In genomic region chr8:110789571-110789970, GRCm38 (mm10) we compare ENCODE assay signal across 13 mouse cellular contexts. TPM values are rescaled to one million over a fixed set of nuclear protein-coding genes. Genes with fewer than 3 reads are reported as not detected.
DNase-seq lines count a peak whose midpoint lies in the region; ATAC-seq and TF ChIP-seq lines count a peak whose summit lies in the region.
"Had no signal": no experiment of that assay in that cellular context is flagged by ENCODE, and none has a peak within 500 bp of the region (broad histone marks: within the 10 kb centered on the region; RNA-seq: fewer than 3 reads in every experiment).

No protein-coding gene starts in this region.

- no peak for ATAC-seq in embryonic facial prominence, embryonic 13.5 days (ENCODE audit: insufficient number of reproducible peaks, insufficient read depth, low FRiP score, low TSS enrichment, low read depth)
- ATAC-seq in intestine, embryonic 16.5 days = no peak
- ATAC-seq in intestine, postnatal 0 days = no peak
- no peak for ATAC-seq in midbrain, embryonic 16.5 days

- no peak for TF ChIP-seq POLR2A in embryonic fibroblast, embryonic 13.5 days (IDR thresholded peaks at IDR 0.05; ENCODE audit: low read depth, low read length)

- no peak overlapping the region for H3K4me3 ChIP-seq in embryonic facial prominence, embryonic 13.5 days
- H3K4me3 ChIP-seq in embryonic facial prominence, embryonic 10.5 days = no peak overlapping the region
- no peak overlapping the region for H3K4me3 ChIP-seq in intestine, embryonic 16.5 days (ENCODE audit: low read length)
- H3K4me3 ChIP-seq in intestine, postnatal 0 days (ENCODE audit: low read depth, low read length) = no peak overlapping the region
- H3K4me3 ChIP-seq in midbrain, embryonic 10.5 days = no peak overlapping the region
- H3K4me3 ChIP-seq in midbrain, embryonic 16.5 days (ENCODE audit: low read depth, low read length) = no peak overlapping the region
- H3K4me3 ChIP-seq in embryonic fibroblast, embryonic 13.5 days (ENCODE audit: insufficient read depth, low read length) = no peak overlapping the region

- no peaks in the 10 kb centered on the region for H3K9me3 ChIP-seq in embryonic facial prominence, embryonic 13.5 days
- H3K9me3 ChIP-seq in embryonic facial prominence, embryonic 10.5 days = no peaks in the 10 kb centered on the region
- no peaks in the 10 kb centered on the region for H3K9me3 ChIP-seq in intestine, embryonic 16.5 days (ENCODE audit: control insufficient read depth, low read length)
- H3K9me3 ChIP-seq in intestine, postnatal 0 days (ENCODE audit: control insufficient read depth) = no peaks in the 10 kb centered on the region
- no peaks in the 10 kb centered on the region for H3K9me3 ChIP-seq in midbrain, embryonic 10.5 days (replicated peaks)
- no peaks in the 10 kb centered on the region for H3K9me3 ChIP-seq in midbrain, embryonic 16.5 days (replicated peaks; ENCODE audit: control insufficient read depth, low read length, poor library complexity, severe bottlenecking)

- no peak overlapping the region; the same call in 1 of the 2 replicates for H3K9ac ChIP-seq in embryonic facial prominence, embryonic 13.5 days
- 0 out of 2 replicates have a peak overlapping the region, but pooled peaks have one; percentile 3 for H3K9ac ChIP-seq in intestine, embryonic 16.5 days (ENCODE audit: low read depth, low read length)
- H3K9ac ChIP-seq in intestine, postnatal 0 days (ENCODE audit: low read depth, low read length) = no peak overlapping the region
- no peak overlapping the region for H3K9ac ChIP-seq in midbrain, embryonic 16.5 days (ENCODE audit: low read depth, low read length)

- no peaks in the 10 kb centered on the region for H3K27me3 ChIP-seq in embryonic facial prominence, embryonic 13.5 days
- H3K27me3 ChIP-seq in embryonic facial prominence, embryonic 10.5 days (replicated peaks; ENCODE audit: low read depth, poor library complexity, severe bottlenecking) = no peaks in the 10 kb centered on the region
- H3K27me3 ChIP-seq in intestine, embryonic 16.5 days (replicated peaks; ENCODE audit: control insufficient read depth, insufficient read depth, low read length) = no peaks in the 10 kb centered on the region
- H3K27me3 ChIP-seq in intestine, postnatal 0 days (replicated peaks; ENCODE audit: control insufficient read depth, insufficient read depth, low read length) = no peaks in the 10 kb centered on the region
- H3K27me3 ChIP-seq in midbrain, embryonic 10.5 days (ENCODE audit: low read depth, poor library complexity, severe bottlenecking) = no peaks in the 10 kb centered on the region
- H3K27me3 ChIP-seq in midbrain, embryonic 16.5 days (ENCODE audit: control insufficient read depth, insufficient read depth, low read depth, low read length) = no peaks in the 10 kb centered on the region

- 55% methylated on average over 12 of the region's 12 CpGs for WGBS in embryonic facial prominence, embryonic 13.5 days
- WGBS in embryonic facial prominence, embryonic 10.5 days = 58% methylated on average over 12 of the region's 12 CpGs
- WGBS in intestine, embryonic 16.5 days = 54% methylated on average over 12 of the region's 12 CpGs
- 68% methylated on average over 12 of the region's 12 CpGs for WGBS in intestine, postnatal 0 days
- 67% methylated on average over 12 of the region's 12 CpGs for WGBS in midbrain, embryonic 10.5 days
- 65% methylated on average over 12 of the region's 12 CpGs for WGBS in midbrain, embryonic 16.5 days

- H3K36me3 ChIP-seq in embryonic facial prominence, embryonic 13.5 days = no peaks in the 10 kb centered on the region
- H3K36me3 ChIP-seq in embryonic facial prominence, embryonic 10.5 days (replicated peaks) = no peaks in the 10 kb centered on the region
- H3K36me3 ChIP-seq in intestine, embryonic 16.5 days (ENCODE audit: control insufficient read depth, insufficient read depth, low read length) = no peaks in the 10 kb centered on the region
- no peaks in the 10 kb centered on the region for H3K36me3 ChIP-seq in intestine, postnatal 0 days (ENCODE audit: control insufficient read depth, insufficient read depth)
- H3K36me3 ChIP-seq in midbrain, embryonic 10.5 days = no peaks in the 10 kb centered on the region
- H3K36me3 ChIP-seq in midbrain, embryonic 16.5 days (ENCODE audit: control insufficient read depth, insufficient read depth, low read length) = no peaks in the 10 kb centered on the region

- H3K4me1 ChIP-seq in embryonic facial prominence, embryonic 13.5 days = peaks cover 33% of the 10 kb centered on the region
- H3K4me1 ChIP-seq in embryonic facial prominence, embryonic 10.5 days = peaks cover 14% of the 10 kb centered on the region; the same call in 1 of the 2 replicates
- H3K4me1 ChIP-seq in intestine, embryonic 16.5 days (ENCODE audit: control insufficient read depth, insufficient read depth, low read length) = peaks cover 31% of the 10 kb centered on the region
- H3K4me1 ChIP-seq in intestine, postnatal 0 days (replicated peaks; ENCODE audit: control insufficient read depth, insufficient read depth, low read length) = peaks cover 3% of the 10 kb centered on the region; the same call in 1 of the 2 replicates
- 0 out of 2 replicates have a peak, but pooled peaks cover 2% of the 10 kb centered on the region for H3K4me1 ChIP-seq in midbrain, embryonic 10.5 days
- no peaks in the 10 kb centered on the region for H3K4me1 ChIP-seq in midbrain, embryonic 16.5 days (ENCODE audit: control insufficient read depth, insufficient read depth, low read length)
- peaks cover 2% of the 10 kb centered on the region; the same call in 1 of the 2 replicates for H3K4me1 ChIP-seq in embryonic fibroblast, embryonic 13.5 days (ENCODE audit: control insufficient read depth, insufficient read depth, low read length)

- H3K27ac ChIP-seq in embryonic facial prominence, embryonic 13.5 days = peak overlapping the region; percentile 71; the same call in 1 of the 2 replicates
- no peak overlapping the region for H3K27ac ChIP-seq in embryonic facial prominence, embryonic 10.5 days (replicated peaks)
- H3K27ac ChIP-seq in intestine, embryonic 16.5 days (ENCODE audit: low read length) = no peak overlapping the region
- H3K27ac ChIP-seq in intestine, postnatal 0 days (ENCODE audit: low read depth, low read length) = no peak overlapping the region
- peak overlapping the region; percentile 28; the same call in 1 of the 2 replicates for H3K27ac ChIP-seq in midbrain, embryonic 10.5 days (replicated peaks)
- no peak overlapping the region for H3K27ac ChIP-seq in midbrain, embryonic 16.5 days (ENCODE audit: low read length)
- H3K27ac ChIP-seq in embryonic fibroblast, embryonic 13.5 days (ENCODE audit: insufficient read depth, low read length) = peak overlapping the region; percentile 74

- no peak for DNase-seq in embryonic facial prominence, embryonic 10.5 days (ENCODE audit: low spot score)
- DNase-seq in midbrain, embryonic 10.5 days (ENCODE audit: low spot score) = no peak
- no peak for DNase-seq in thymus, postnatal 4 days
- DNase-seq: cerebellum, adult 9-10 months; embryo, embryonic 11 days; kidney, adult 2 months; right cerebral cortex, postnatal 14 days had no signal

- peak overlapping the region; percentile 22; the same call in 1 of the 2 replicates for H3K4me2 ChIP-seq in embryonic facial prominence, embryonic 13.5 days
- H3K4me2 ChIP-seq in intestine, embryonic 16.5 days (ENCODE audit: low read depth, low read length) = no peak overlapping the region
- no peak overlapping the region for H3K4me2 ChIP-seq in intestine, postnatal 0 days (replicated peaks; ENCODE audit: low read depth)
- no peak overlapping the region for H3K4me2 ChIP-seq in midbrain, embryonic 16.5 days (ENCODE audit: low read length)

- no peak for TF ChIP-seq CTCF in intestine, postnatal 0 days (IDR thresholded peaks at IDR 0.05; ENCODE audit: low read depth)
- no peak for TF ChIP-seq CTCF in embryonic fibroblast, embryonic 13.5 days (IDR thresholded peaks at IDR 0.05; ENCODE audit: borderline replicate concordance, insufficient read depth, low read length)

RNA-seq across cellular contexts. Expression of gene Il34, which starts 16.2 kb away (rescaled TPM):
- 0.60 and 2.3 TPM in 2 replicates for polyA plus RNA-seq in embryonic facial prominence, embryonic 13.5 days (2015; fragmentation: Nextera tagmentation; extraction: Ambion mirVana)
- polyA plus RNA-seq in embryonic facial prominence, embryonic 10.5 days (2016; fragmentation: Nextera tagmentation; extraction: Ambion mirVana) = 0.24 TPM in 1 of 2 replicates, not detected in the other
- polyA plus RNA-seq in intestine, embryonic 16.5 days (2015; fragmentation: Nextera tagmentation; extraction: Ambion mirVana) = 2.0 and 2.4 TPM in 2 replicates
- polyA plus RNA-seq in intestine, postnatal 0 days (2015; fragmentation: Nextera tagmentation; extraction: Ambion mirVana) = 2.7 and 3.0 TPM in 2 replicates
- 0.20 and 0.51 TPM in 2 replicates for polyA plus RNA-seq in midbrain, embryonic 10.5 days (2016; fragmentation: Nextera tagmentation; extraction: Ambion mirVana)
- polyA plus RNA-seq in midbrain, embryonic 16.5 days (2015; fragmentation: Nextera tagmentation; extraction: Ambion mirVana) = 6.9 and 7.7 TPM in 2 replicates
- 2.7 and 5.0 TPM in 2 replicates for polyA plus RNA-seq in embryonic fibroblast, embryonic 13.5 days (2011; ENCODE audit: insufficient read length, low read depth, missing spikeins)
- polyA plus RNA-seq: limb, embryonic 11.5 days had no signal

RNA-seq across cellular contexts. Expression of gene Cog4, which starts 56.8 kb away (rescaled TPM):
- 82.9 and 83.8 TPM in 2 replicates for polyA plus RNA-seq in embryonic facial prominence, embryonic 13.5 days (2015; fragmentation: Nextera tagmentation; extraction: Ambion mirVana)
- polyA plus RNA-seq in embryonic facial prominence, embryonic 10.5 days (2016; fragmentation: Nextera tagmentation; extraction: Ambion mirVana) = 77.2 and 83.5 TPM in 2 replicates
- 78.5 and 79.3 TPM in 2 replicates for polyA plus RNA-seq in intestine, embryonic 16.5 days (2015; fragmentation: Nextera tagmentation; extraction: Ambion mirVana)
- polyA plus RNA-seq in intestine, postnatal 0 days (2015; fragmentation: Nextera tagmentation; extraction: Ambion mirVana) = 40.2 and 46.1 TPM in 2 replicates
- polyA plus RNA-seq in midbrain, embryonic 10.5 days (2016; fragmentation: Nextera tagmentation; extraction: Ambion mirVana) = 75.4 and 78.2 TPM in 2 replicates
- polyA plus RNA-seq in midbrain, embryonic 16.5 days (2015; fragmentation: Nextera tagmentation; extraction: Ambion mirVana) = 72.1 and 77.4 TPM in 2 replicates
- polyA plus RNA-seq in embryonic fibroblast, embryonic 13.5 days (2011; ENCODE audit: insufficient read length, low read depth, missing spikeins) = 44.9 and 49.1 TPM in 2 replicates

RNA-seq across cellular contexts. Expression of gene Sf3b3, which starts 57.0 kb away (rescaled TPM):
- 158 and 170 TPM in 2 replicates for polyA plus RNA-seq in embryonic facial prominence, embryonic 13.5 days (2015; fragmentation: Nextera tagmentation; extraction: Ambion mirVana)
- polyA plus RNA-seq in embryonic facial prominence, embryonic 10.5 days (2016; fragmentation: Nextera tagmentation; extraction: Ambion mirVana) = 230 and 242 TPM in 2 replicates
- polyA plus RNA-seq in intestine, embryonic 16.5 days (2015; fragmentation: Nextera tagmentation; extraction: Ambion mirVana) = 107 and 114 TPM in 2 replicates
- 29.7 and 33.4 TPM in 2 replicates for polyA plus RNA-seq in intestine, postnatal 0 days (2015; fragmentation: Nextera tagmentation; extraction: Ambion mirVana)
- polyA plus RNA-seq in midbrain, embryonic 10.5 days (2016; fragmentation: Nextera tagmentation; extraction: Ambion mirVana) = 222 and 225 TPM in 2 replicates
- polyA plus RNA-seq in midbrain, embryonic 16.5 days (2015; fragmentation: Nextera tagmentation; extraction: Ambion mirVana) = 92.3 and 96.1 TPM in 2 replicates
- 113 and 124 TPM in 2 replicates for polyA plus RNA-seq in embryonic fibroblast, embryonic 13.5 days (2011; ENCODE audit: insufficient read length, low read depth, missing spikeins)

Comparison
In these comparisons a context has a peak if more than half of its experiments do, and no peak if none do; other contexts are left out.
1. H3K27ac ChIP-seq: peak in embryonic facial prominence, embryonic 13.5 days (single experiment), midbrain, embryonic 10.5 days (single experiment) and embryonic fibroblast, embryonic 13.5 days (single experiment); none in embryonic facial prominence, embryonic 10.5 days (single experiment), intestine, embryonic 16.5 days (single experiment), intestine, postnatal 0 days (single experiment) and midbrain, embryonic 16.5 days (single experiment).